Mouse (Mus musculus): ENCODE measurements around the gene Stk11. TPM values are rescaled to one million over a fixed set of nuclear protein-coding genes. Genes with fewer than 3 reads are reported as not detected.
A peak's percentile ranks its signal among the peaks of the same experiment; 100 is the strongest.

Stk11 gene
- polyA plus RNA-seq, 1 experiment from 2014 or later, result 16.1 TPM

DNA sequence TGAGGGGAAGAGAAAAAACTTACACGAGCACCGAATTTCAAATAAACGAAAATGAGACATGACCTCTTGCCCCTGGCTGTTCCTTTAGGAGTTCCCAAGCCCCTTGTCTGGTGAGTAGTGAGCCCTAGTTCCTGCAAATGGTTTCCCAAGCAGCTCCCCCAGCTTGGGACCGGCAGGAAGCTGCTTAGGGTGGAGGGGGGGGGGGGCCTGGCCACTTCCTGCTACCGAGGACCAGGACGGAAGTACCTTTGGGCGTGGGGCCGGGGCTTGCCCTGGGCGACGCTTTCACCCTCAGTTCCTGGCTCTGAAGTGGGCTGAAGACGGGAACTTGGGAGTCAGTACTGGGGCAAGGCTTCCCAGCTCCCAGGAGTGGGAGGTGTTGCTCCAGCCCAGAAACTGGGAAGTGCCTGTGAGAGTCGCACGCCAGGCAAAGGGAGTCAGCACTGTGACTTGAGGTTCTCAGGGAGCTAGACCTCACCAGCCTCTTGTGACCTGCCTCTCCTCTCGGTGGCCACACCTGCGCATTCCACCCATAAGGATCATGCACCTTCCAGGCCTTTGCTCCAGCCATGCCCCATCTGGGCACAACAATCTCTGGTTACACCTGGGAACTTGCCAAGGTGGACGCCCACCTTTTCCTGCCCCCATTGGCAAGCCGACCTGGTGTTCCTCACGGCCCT, 42.8 kb downstream of the Stk11 start:
- no peaks in the 10 kb centered on the region for H3K9me3 ChIP-seq (replicated peaks)
- peaks cover 99% of the 10 kb centered on the region for H3K4me1 ChIP-seq
- H3K36me3 ChIP-seq, result peaks cover 60% of the 10 kb centered on the region
- WGBS, result 11% methylated on average over 18 of the region's 18 CpGs
- no peaks in the 10 kb centered on the region for H3K27me3 ChIP-seq (ENCODE audit: low read depth, poor library complexity, severe bottlenecking)
- H3K27ac ChIP-seq, result peak overlapping the region; percentile 87
- peak; percentile 74 for DNase-seq (ENCODE audit: low spot score)
- H3K4me3 ChIP-seq, result peak overlapping the region; percentile 47

DNA sequence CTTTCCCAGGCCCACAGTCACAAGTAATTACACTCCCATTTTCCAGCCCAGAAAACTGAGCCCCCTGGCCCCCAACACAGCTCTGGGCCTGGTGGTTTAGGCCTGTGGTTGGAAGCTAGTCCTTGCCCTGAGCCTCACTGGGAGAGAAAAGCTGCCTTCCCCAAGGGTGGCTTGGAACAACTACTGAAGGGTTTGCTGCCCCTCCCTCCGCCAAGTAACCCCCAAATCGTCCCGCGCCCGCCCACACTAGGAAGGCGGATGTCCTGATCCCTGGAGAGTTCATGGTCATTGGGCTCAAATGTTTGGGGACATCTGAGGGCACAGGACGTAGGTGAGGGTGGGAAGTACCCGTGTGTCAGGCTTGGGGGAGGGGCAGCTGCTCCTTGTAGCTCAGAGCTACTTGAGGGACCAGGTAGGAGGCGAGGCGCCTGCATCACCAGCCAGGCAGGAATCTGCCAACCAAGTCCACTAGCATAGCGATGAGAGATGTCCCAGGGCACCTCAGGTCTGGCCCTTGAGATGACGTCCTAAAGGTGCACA, 43.5 kb downstream of the Stk11 start:
- 7% methylated on average over 12 of the region's 12 CpGs for WGBS
- peaks cover 54% of the 10 kb centered on the region for H3K36me3 ChIP-seq
- DNase-seq (ENCODE audit: low spot score), result peak; percentile 64
- H3K9me3 ChIP-seq (replicated peaks), result no peaks in the 10 kb centered on the region
- peak overlapping the region; percentile 87 for H3K27ac ChIP-seq
- H3K4me3 ChIP-seq, result peak overlapping the region; percentile 47
- no peaks in the 10 kb centered on the region for H3K27me3 ChIP-seq (ENCODE audit: low read depth, poor library complexity, severe bottlenecking)
- H3K4me1 ChIP-seq, result peaks cover 98% of the 10 kb centered on the region

DNA sequence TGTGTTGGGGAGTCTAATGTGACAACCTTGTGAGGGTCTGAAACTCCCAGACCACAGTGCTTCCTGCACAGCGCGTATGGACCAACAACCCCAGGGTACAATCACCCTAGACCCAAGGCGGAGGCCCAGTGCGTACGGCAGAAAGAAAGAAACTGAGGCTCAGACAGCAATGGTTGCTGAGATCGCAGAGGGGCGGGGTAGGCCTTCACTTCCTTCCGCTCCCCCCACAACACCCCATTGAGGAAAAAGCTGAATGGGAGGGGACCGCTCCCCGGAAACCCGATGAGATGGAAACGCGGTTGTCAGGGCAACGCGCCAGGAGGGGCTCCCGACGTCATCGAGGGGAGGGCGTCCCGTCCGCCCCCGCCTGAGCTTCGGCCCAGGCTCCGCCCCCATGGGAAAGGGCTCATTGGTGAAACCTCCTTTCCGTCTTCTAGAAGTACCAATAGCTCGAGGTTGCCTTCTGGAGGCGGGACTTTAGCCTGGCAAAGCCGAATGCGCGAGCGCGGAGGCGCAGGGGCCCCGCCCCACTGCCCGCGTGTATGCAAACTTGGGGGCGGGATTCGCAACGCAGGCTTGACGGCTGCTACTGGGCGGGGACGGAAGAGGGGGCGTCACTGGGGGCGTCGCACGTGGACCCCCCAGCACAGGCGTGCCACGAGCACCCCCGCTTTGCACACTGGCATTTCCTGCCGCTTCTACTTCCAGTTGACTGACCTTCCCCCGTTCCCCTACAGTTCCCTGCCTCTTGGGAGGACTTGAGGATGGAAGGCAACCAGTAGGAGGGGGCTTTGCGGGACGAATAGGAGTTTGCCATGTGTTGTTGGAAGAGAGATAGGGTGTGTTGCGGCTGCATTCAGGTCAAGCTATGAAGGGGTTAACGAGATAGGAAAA, 44.2 kb downstream of the Stk11 start:
- Histone ChIP-seq H3K4me1 (peaks cover 98% of the 10 kb centered on the region), H3K27me3 (ENCODE audit: low read depth, poor library complexity, severe bottlenecking) (no peaks in the 10 kb centered on the region), H3K4me3 (peak overlapping the region; percentile 47), H3K36me3 (peaks cover 47% of the 10 kb centered on the region), H3K27ac (peak overlapping the region; percentile 87), H3K9me3 (replicated peaks) (no peaks in the 10 kb centered on the region)
- peak; percentile 90 for DNase-seq (ENCODE audit: low spot score)
- under 1% methylated on average over 55 of the region's 55 CpGs for WGBS

DNA sequence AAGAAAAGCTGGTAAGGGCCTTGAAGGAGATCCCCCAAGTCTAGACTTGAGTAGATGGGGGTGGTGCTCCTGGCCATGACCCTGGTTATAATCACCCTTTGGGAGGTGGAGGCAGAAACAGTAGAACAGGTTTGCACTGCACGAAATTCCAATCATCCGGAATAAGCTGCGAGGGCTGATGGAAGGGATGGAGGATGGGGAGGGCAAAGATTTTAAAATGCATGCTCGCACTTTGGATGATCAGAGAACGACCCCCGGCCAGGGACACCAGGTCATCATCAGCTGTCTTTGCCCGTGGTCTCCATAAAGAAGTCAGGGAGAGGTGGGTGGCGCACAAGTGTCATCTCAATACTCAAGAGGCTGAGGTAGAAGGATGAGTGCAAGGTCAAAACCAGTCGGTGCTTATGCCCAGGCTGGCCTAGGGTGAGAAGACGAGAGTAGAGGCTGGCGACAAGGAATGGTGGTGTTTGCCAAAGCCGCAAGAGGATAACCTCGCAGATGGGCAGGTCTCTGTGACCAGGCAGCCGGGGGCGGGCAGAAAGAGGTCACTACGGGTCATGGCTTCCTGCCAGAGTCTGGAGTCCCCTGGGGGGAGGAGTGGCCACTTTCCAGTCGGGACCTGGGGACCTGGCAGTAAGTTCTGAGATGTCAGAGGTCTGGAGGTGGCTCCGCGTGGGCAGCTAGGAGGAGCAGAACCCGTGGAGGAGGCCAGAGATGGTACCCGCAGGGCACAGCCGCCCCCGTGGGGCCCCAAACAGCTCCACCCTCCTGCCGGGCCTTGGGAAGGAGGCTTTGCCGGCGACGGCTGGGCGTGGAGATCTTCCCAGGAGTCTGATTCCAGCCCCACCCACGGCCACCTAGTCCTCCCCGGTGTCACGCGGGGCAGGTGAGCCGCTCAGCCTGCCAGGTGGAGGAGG, 45.1 kb downstream of the Stk11 start:
- Histone ChIP-seq H3K27me3 (ENCODE audit: low read depth, poor library complexity, severe bottlenecking) (no peaks in the 10 kb centered on the region), H3K4me1 (peaks cover 98% of the 10 kb centered on the region), H3K36me3 (peaks cover 38% of the 10 kb centered on the region), H3K27ac (peak overlapping the region; percentile 87), H3K9me3 (replicated peaks) (no peaks in the 10 kb centered on the region), H3K4me3 (peak overlapping the region; percentile 47)
- peak; percentile 80 for DNase-seq (ENCODE audit: low spot score)
- under 1% methylated on average over 33 of the region's 33 CpGs for WGBS

DNA sequence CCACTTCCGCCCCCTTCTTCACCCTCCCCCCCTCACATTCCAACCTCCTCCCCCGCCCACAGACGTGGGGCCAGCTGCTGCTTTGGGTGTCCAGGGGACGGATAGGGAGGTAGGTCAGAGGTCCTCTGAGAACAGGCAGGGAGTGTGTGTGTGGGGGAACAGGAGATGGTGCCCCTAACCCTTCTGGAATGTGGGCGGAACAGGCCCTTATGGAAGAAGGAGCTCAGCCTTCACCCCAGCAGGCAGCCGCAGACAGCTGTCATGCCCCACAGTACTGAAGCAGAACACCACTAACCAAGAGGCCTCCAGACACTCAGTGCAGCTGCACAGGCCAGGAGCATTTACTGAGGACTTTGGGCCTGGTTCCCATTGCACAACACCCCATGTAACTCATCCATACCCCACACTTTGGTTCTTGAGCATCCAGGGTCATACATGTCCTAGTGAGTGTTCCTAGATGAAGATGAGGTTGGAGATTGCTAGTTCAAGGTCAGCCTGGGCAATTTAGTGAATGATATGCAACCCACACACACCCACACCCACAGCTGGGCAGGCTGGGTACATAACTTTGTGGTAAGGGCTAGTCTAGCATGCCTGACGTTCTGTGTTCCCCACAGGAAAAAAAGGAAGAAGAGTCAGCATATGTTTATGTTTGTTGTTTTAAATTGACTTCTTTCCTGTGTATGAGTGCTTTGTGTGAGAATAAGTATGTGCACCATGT, 46.1 kb downstream of the Stk11 start:
- no peaks in the 10 kb centered on the region for H3K27me3 ChIP-seq (ENCODE audit: low read depth, poor library complexity, severe bottlenecking)
- peak; percentile 71 for DNase-seq (ENCODE audit: low spot score)
- H3K4me1 ChIP-seq, result peaks cover 93% of the 10 kb centered on the region
- no peaks in the 10 kb centered on the region for H3K9me3 ChIP-seq (replicated peaks)
- WGBS, result 9% methylated on average over 7 of the region's 7 CpGs
- peak overlapping the region; percentile 87 for H3K27ac ChIP-seq
- H3K36me3 ChIP-seq, result peaks cover 28% of the 10 kb centered on the region
- peak overlapping the region; percentile 47 for H3K4me3 ChIP-seq

DNA sequence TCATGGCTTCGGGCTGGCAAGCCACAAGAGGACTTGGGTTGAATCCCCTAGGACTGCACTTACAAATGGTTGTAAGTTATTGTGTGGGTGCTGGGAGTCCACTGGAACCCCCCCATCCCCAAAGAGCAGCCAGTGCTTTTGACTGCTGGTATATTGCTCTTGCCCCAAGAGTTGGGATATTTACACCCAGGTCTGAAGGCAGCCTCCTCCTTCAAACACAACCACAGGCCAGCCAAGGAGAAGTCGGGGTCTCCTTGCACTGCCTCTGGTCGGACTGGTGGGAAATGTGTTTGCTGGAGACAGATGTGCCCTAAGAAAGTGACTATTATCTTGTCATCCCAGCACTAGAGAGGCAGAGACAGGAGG, 46.6 kb downstream of the Stk11 start:
- no peaks in the 10 kb centered on the region for H3K9me3 ChIP-seq (replicated peaks)
- H3K4me3 ChIP-seq, result peak overlapping the region; percentile 20; the same call in 1 of the 2 replicates
- DNase-seq (ENCODE audit: low spot score), result no peak
- peak overlapping the region; percentile 87 for H3K27ac ChIP-seq
- 85% methylated on average over 3 of the region's 3 CpGs for WGBS
- H3K27me3 ChIP-seq (ENCODE audit: low read depth, poor library complexity, severe bottlenecking), result no peaks in the 10 kb centered on the region
- peaks cover 93% of the 10 kb centered on the region for H3K4me1 ChIP-seq
- H3K36me3 ChIP-seq, result peaks cover 23% of the 10 kb centered on the region

DNA sequence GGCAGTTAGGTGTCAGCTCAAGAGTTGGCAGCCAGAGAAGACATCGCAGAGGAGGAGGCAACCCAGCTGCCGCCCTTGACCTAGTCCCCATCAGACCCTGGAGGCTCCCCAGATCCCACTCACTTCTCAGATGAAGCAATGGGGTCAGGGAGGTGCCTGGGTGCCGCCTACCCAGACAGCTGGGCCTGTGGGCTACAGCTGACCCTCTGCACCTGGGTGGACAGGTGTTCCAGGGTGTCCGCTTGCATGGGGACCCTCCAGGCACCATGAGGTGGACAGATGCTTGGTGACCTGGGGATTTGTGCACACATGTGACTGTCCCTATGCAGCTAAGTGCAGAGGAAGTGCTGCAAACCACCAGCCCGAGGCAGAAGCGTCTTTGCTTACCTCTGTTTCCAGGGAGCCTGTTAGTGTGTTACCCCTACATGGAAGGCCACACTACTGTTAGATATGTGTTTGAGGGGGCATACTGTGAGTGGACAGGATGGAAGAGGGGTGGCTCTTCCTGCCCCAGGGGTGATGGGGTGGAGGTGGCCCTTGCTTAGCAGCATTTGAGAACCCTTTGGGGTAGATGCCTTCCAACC, 47.2 kb downstream of the Stk11 start:
- Histone ChIP-seq H3K4me1 (peaks cover 91% of the 10 kb centered on the region), H3K27me3 (ENCODE audit: low read depth, poor library complexity, severe bottlenecking) (no peaks in the 10 kb centered on the region), H3K4me3 (peak overlapping the region; percentile 20; the same call in 1 of the 2 replicates), H3K36me3 (peaks cover 18% of the 10 kb centered on the region; the same call in 1 of the 2 replicates), H3K27ac (peak overlapping the region; percentile 87), H3K9me3 (replicated peaks) (no peaks in the 10 kb centered on the region)
- WGBS, result 72% methylated on average over 6 of the region's 6 CpGs
- no peak for DNase-seq (ENCODE audit: low spot score)

DNA sequence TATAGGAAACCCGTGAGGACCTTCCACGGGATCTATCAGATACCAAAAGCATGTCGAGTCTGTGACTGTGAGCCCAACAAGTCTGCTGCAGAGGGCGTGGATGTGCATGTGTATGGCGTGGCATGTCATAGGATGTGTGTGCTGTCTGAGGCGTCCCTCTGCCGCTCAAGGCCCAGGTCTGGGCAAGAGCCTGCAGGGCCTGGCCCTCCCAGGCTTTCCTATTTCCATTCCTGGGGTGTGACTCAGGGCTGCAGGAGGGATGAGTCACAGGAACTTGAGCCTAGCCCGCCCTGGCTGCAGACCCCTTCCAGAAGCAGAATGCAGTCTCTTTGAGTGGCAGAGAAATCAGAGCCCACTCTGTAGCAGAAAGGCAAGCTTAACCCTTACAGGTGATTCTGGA, 48.1 kb downstream of the Stk11 start:
- DNase-seq (ENCODE audit: low spot score), result no peak
- WGBS, result 76% methylated on average over 8 of the region's 8 CpGs
- Histone ChIP-seq H3K9me3 (replicated peaks) (no peaks in the 10 kb centered on the region), H3K36me3 (peaks cover 10% of the 10 kb centered on the region; the same call in 1 of the 2 replicates), H3K27ac (no peak overlapping the region), H3K27me3 (ENCODE audit: low read depth, poor library complexity, severe bottlenecking) (no peaks in the 10 kb centered on the region), H3K4me1 (peaks cover 86% of the 10 kb centered on the region), H3K4me3 (peak overlapping the region; percentile 48)

DNA sequence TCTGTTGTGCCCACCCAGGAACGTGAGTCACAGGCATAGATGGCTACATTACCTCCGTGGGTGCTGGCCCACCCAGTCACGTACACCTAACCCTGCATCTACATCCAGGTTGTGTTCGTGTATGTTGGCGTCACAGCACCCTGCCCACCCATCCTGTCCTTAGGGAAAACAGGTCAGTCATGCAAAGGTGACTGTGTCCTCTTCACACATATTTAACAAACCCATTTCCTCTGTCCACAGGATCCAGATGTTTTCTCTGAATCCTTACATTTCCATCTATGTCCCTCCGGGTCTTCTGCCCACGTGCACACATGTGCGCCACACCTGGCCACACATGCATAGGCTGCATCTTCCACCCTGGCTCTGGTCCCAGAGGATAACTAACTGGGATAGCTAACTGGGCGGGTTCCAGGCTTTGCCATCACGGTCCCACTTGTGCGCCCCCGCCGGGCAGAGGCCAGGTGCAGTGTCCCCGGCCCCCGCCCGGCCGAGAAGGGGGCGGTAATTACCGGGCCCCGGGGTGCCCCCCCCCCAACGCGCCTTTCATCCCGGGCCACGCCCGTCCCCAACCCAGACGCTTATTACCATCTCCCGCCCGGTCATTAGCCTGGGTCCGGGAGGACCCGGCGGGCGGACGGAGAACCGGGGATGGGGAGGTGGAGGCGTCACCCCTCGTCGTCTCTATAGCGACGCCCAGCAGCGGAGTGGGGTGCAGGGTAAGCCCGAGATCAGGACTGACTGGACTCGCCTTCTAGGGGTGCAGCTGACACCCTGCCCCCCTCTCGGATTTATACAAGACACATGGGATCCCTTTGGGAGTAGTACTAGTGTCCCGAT, 48.8 kb downstream of the Stk11 start:
- WGBS, result 10% methylated on average over 44 of the region's 44 CpGs
- peak overlapping the region; percentile 61 for H3K27ac ChIP-seq
- H3K4me1 ChIP-seq, result peaks cover 85% of the 10 kb centered on the region
- H3K4me3 ChIP-seq, result peak overlapping the region; percentile 48
- peaks cover 8% of the 10 kb centered on the region for H3K36me3 ChIP-seq
- no peaks in the 10 kb centered on the region for H3K27me3 ChIP-seq (ENCODE audit: low read depth, poor library complexity, severe bottlenecking)
- DNase-seq (ENCODE audit: low spot score), result no peak
- H3K9me3 ChIP-seq (replicated peaks), result no peaks in the 10 kb centered on the region

DNA sequence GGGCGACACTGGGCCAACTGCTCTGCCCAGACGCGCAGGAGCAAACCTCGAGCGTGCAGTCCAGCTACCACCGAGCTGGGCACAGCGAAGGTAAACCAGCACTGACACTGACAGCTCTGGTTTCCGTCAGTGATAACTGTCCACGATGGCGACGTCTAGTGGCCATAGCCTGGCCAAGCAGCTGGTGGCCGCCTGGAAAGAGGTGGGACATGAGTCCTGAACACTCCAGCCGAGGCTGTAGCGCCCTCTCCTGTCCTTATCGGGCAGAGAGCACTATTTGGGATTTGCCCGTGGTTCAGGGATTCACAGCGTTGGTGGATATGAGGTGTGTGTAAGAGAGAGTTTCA, 49.4 kb downstream of the Stk11 start:
- no peaks in the 10 kb centered on the region for H3K9me3 ChIP-seq (replicated peaks)
- peaks cover 82% of the 10 kb centered on the region for H3K4me1 ChIP-seq
- DNase-seq (ENCODE audit: low spot score), result peak; percentile 95
- H3K36me3 ChIP-seq, result peaks cover 11% of the 10 kb centered on the region
- peak overlapping the region; percentile 48 for H3K4me3 ChIP-seq
- WGBS, result under 1% methylated on average over 17 of the region's 17 CpGs
- H3K27me3 ChIP-seq (ENCODE audit: low read depth, poor library complexity, severe bottlenecking), result no peaks in the 10 kb centered on the region
- peak overlapping the region; percentile 61 for H3K27ac ChIP-seq

Measured in limb, embryonic 10.5 days (tissue).